Mouse (Mus musculus) heart, embryonic 13.5 days (tissue): ENCODE results near the gene Wipi2. TPM values are rescaled to one million over a fixed set of nuclear protein-coding genes. Genes with fewer than 3 reads are reported as not detected.

ENCODE experiments used
- ATAC-seq: fragments of 200-750 bp; cut with Nextera tagmentation; 2 replicates; pipeline ENCODE4 v1.8.0; 2017; ENCODE audit warnings: moderate TSS enrichment; ENCODE audit not compliant: insufficient number of reproducible peaks, low FRiP score, low TSS enrichment; ENCODE audit errors: extremely low read depth
- H3K27ac ChIP-seq: fragments of 300-500 bp; sonication (generic); replicated peaks from 2 replicates; pipeline ENCODE4 v1.5.1; 2015; ENCODE audit warnings: moderate library complexity, mild to moderate bottlenecking, inconsistent platforms
- H3K27me3 ChIP-seq: fragments of 300-500 bp; sonication (generic); replicated peaks from 2 replicates; pipeline ENCODE4 v1.6.1; 2015; ENCODE audit warnings: mild to moderate bottlenecking, inconsistent platforms
- H3K36me3 ChIP-seq: fragments of 300-500 bp; sonication (generic); 2 replicates; pipeline ENCODE4 v1.6.1; 2015; ENCODE audit warnings: mild to moderate bottlenecking, inconsistent platforms
- H3K4me1 ChIP-seq: fragments of 300-500 bp; sonication (generic); 2 replicates; pipeline ENCODE4 v1.6.1; 2015; ENCODE audit warnings: inconsistent platforms
- H3K4me2 ChIP-seq: fragments of 300-500 bp; sonication (generic); 2 replicates; pipeline ENCODE4 v1.6.1; 2015; ENCODE audit warnings: inconsistent platforms, mild to moderate bottlenecking, moderate library complexity
- H3K4me3 ChIP-seq: fragments of 300-500 bp; sonication (generic); 2 replicates; pipeline ENCODE4 v1.5.1; 2015; ENCODE audit warnings: moderate library complexity, mild to moderate bottlenecking, inconsistent platforms
- H3K9ac ChIP-seq: fragments of 300-500 bp; sonication (generic); 2 replicates; pipeline ENCODE4 v1.6.1; 2015; ENCODE audit warnings: inconsistent platforms, mild to moderate bottlenecking, moderate library complexity
- H3K9me3 ChIP-seq: fragments of 300-500 bp; sonication (generic); 2 replicates; pipeline ENCODE4 v1.6.1; 2016; ENCODE audit warnings: inconsistent platforms
- WGBS: fragments of 180-500 bp; shearing (Covaris S2); methylation state at CpG from one replicate; pipeline ENCODE4 v1.1.7; 2015; ENCODE audit warnings: mixed read lengths; 5-methylcytosine and 5-hydroxymethylcytosine counted together
- polyA plus RNA-seq: library from polyadenylated mRNA; unstranded; fragments of >200 nt; fragmentation: Nextera tagmentation; extraction: Ambion mirVana; gene quantifications from 2 replicates; pipeline ENCODE4 v1.2.1, GENCODE M21; 2015

Wipi2 gene
- polyA plus RNA-seq, 1 experiment from 2014 or later, result 25.8 TPM

GRCm38 (mm10) chr5:142709436-142709835 lies 81.9 kb downstream of the Wipi2 start:
- H3K9ac ChIP-seq, result no peak overlapping the region
- no peak for ATAC-seq

GRCm38 (mm10) chr5:142712373-142712772 lies 84.9 kb downstream of the Wipi2 start:
- Histone ChIP-seq H3K27ac (no peak overlapping the region), H3K9me3 (peaks cover 6% of the 10 kb centered on the region), H3K4me1 (no peaks in the 10 kb centered on the region), H3K4me3 (no peak overlapping the region), H3K4me2 (no peak overlapping the region), H3K9ac (no peak overlapping the region), H3K27me3 (peaks cover 15% of the 10 kb centered on the region; the same call in 1 of the 2 replicates), H3K36me3 (no peaks in the 10 kb centered on the region)
- no peak for ATAC-seq
- 79% methylated on average over 5 of the region's 5 CpGs for WGBS

More at GRCm38 (mm10) chr5:142709436-142709835, 81.9 kb downstream of the Wipi2 start:
- Histone ChIP-seq H3K27me3 (peaks cover 11% of the 10 kb centered on the region), H3K4me2 (no peak overlapping the region), H3K36me3 (no peaks in the 10 kb centered on the region), H3K4me3 (no peak overlapping the region), H3K27ac (no peak overlapping the region), H3K4me1 (no peaks in the 10 kb centered on the region), H3K9me3 (peaks cover 6% of the 10 kb centered on the region)
- WGBS, result 61% methylated on average over 7 of the region's 7 CpGs

- Histone ChIP-seq H3K36me3 (no peaks in the 10 kb centered on the region), H3K4me3 (no peak overlapping the region), H3K9ac (no peak overlapping the region), H3K27me3 (peaks cover 21% of the 10 kb centered on the region; the same call in 1 of the 2 replicates), H3K4me1 (peaks cover 7% of the 10 kb centered on the region), H3K4me2 (no peak overlapping the region), H3K27ac (no peak overlapping the region), H3K9me3 (peaks cover 6% of the 10 kb centered on the region)
- WGBS, result 79% methylated on average over 10 of the region's 10 CpGs
- ATAC-seq, result no peak
Observed at GRCm38 (mm10) chr5:142713966-142714365, 86.5 kb downstream of the Wipi2 start.

GRCm38 (mm10) chr5:142715059-142715458 lies 87.6 kb downstream of the Wipi2 start:
- ATAC-seq, result no peak
- no peaks in the 10 kb centered on the region for H3K36me3 ChIP-seq
- peaks cover 21% of the 10 kb centered on the region; the same call in 1 of the 2 replicates for H3K27me3 ChIP-seq
- H3K27ac ChIP-seq, result no peak overlapping the region
- H3K4me3 ChIP-seq, result no peak overlapping the region
- no peak overlapping the region for H3K9ac ChIP-seq
- H3K4me1 ChIP-seq, result peaks cover 7% of the 10 kb centered on the region
- WGBS, result 73% methylated on average over 9 of the region's 9 CpGs
- no peak overlapping the region for H3K4me2 ChIP-seq
- H3K9me3 ChIP-seq, result peaks cover 6% of the 10 kb centered on the region

GRCm38 (mm10) chr5:142716056-142716455 lies 88.6 kb downstream of the Wipi2 start:
- WGBS, result 76% methylated on average over 6 of the region's 6 CpGs
- Histone ChIP-seq H3K9me3 (peaks cover 6% of the 10 kb centered on the region), H3K4me1 (peaks cover 7% of the 10 kb centered on the region), H3K4me2 (no peak overlapping the region), H3K9ac (no peak overlapping the region), H3K27ac (no peak overlapping the region), H3K4me3 (no peak overlapping the region), H3K27me3 (peaks cover 21% of the 10 kb centered on the region; the same call in 1 of the 2 replicates), H3K36me3 (no peaks in the 10 kb centered on the region)
- no peak for ATAC-seq

- 15% methylated on average over 4 of the region's 4 CpGs for WGBS
- Histone ChIP-seq H3K4me1 (peaks cover 7% of the 10 kb centered on the region), H3K4me2 (peak overlapping the region; percentile 58), H3K4me3 (no peak overlapping the region), H3K27me3 (peaks cover 21% of the 10 kb centered on the region; the same call in 1 of the 2 replicates), H3K27ac (no peak overlapping the region), H3K9me3 (no peaks in the 10 kb centered on the region), H3K36me3 (no peaks in the 10 kb centered on the region), H3K9ac (no peak overlapping the region)
- no peak for ATAC-seq
Observed at GRCm38 (mm10) chr5:142718037-142718436, 90.5 kb downstream of the Wipi2 start.

GRCm38 (mm10) chr5:142718486-142718885 lies 91.0 kb downstream of the Wipi2 start:
- Histone ChIP-seq H3K4me2 (peak overlapping the region; percentile 58), H3K27ac (no peak overlapping the region), H3K9ac (0 out of 2 replicates have a peak overlapping the region, but pooled peaks have one; percentile 37), H3K9me3 (no peaks in the 10 kb centered on the region), H3K27me3 (peaks cover 21% of the 10 kb centered on the region; the same call in 1 of the 2 replicates), H3K36me3 (no peaks in the 10 kb centered on the region), H3K4me3 (no peak overlapping the region; the same call in 1 of the 2 replicates), H3K4me1 (peaks cover 7% of the 10 kb centered on the region)
- ATAC-seq, result no peak
- WGBS, result 46% methylated on average over 25 of the region's 25 CpGs

GRCm38 (mm10) chr5:142719897-142720296 lies 92.4 kb downstream of the Wipi2 start:
- Histone ChIP-seq H3K4me1 (peaks cover 7% of the 10 kb centered on the region), H3K9me3 (no peaks in the 10 kb centered on the region), H3K27ac (no peak overlapping the region), H3K27me3 (peaks cover 21% of the 10 kb centered on the region; the same call in 1 of the 2 replicates), H3K9ac (no peak overlapping the region), H3K4me3 (no peak overlapping the region), H3K36me3 (no peaks in the 10 kb centered on the region), H3K4me2 (no peak overlapping the region)
- no peak for ATAC-seq
- WGBS, result 78% methylated on average over 13 of the region's 13 CpGs

Other genes with a start within 250 kb of the Wipi2 start
- 3.4 and 4.3 TPM in 2 replicates for gene Foxk1, start 226.2 kb upstream of the Wipi2 start, polyA plus RNA-seq
- 6.9 and 7.4 TPM in 2 replicates for gene Ap5z1, start 163.8 kb upstream of the Wipi2 start, polyA plus RNA-seq
- 0.12 and 0.17 TPM in 2 replicates for gene Papolb, start 97.6 kb upstream of the Wipi2 start, polyA plus RNA-seq
- gene Radil, start 76.6 kb upstream of the Wipi2 start, polyA plus RNA-seq, result 9.6 and 10.7 TPM in 2 replicates
- gene Mmd2, start 18.9 kb upstream of the Wipi2 start, polyA plus RNA-seq, result 0.24 and 1.0 TPM in 2 replicates
- gene Slc29a4, start 64.8 kb downstream of the Wipi2 start, polyA plus RNA-seq, result 1.7 and 2.2 TPM in 2 replicates
- gene Tnrc18, start 190.0 kb downstream of the Wipi2 start, polyA plus RNA-seq, result 15.9 and 18.6 TPM in 2 replicates